Mouse (Mus musculus) G1E (cell line): ENCODE data around the gene Slc22a15. TPM values are rescaled to one million over a fixed set of nuclear protein-coding genes. Genes with fewer than 3 reads are reported as not detected.

Experiments used
- ATAC-seq: 2 replicates; pipeline ENCODE4 v1.8.0; 2016; ENCODE audit warnings: mild to moderate bottlenecking; ENCODE audit not compliant: insufficient number of reproducible peaks, poor library complexity, low FRiP score, severe bottlenecking; ENCODE audit errors: extremely low read depth
- DNase-seq: peaks from one replicate; pipeline ENCODE4 v3.0.0; 2012; ENCODE audit warnings: low spot score
- H3K27me3 ChIP-seq: 2 replicates; pipeline ENCODE4 v1.6.1; 2012; ENCODE audit warnings: mild to moderate bottlenecking, low read length, inconsistent platforms; ENCODE audit not compliant: insufficient read depth
- H3K36me3 ChIP-seq: replicated peaks from 2 replicates; pipeline ENCODE3; 2012; ENCODE audit warnings: mild to moderate bottlenecking, inconsistent platforms
- H3K4me1 ChIP-seq: 2 replicates; pipeline ENCODE4 v1.6.1; 2012; ENCODE audit warnings: low read depth, low read length, inconsistent platforms, mixed read lengths; ENCODE audit not compliant: insufficient read depth
- H3K4me3 ChIP-seq: 2 replicates; pipeline ENCODE4 v1.5.1; 2012; ENCODE audit warnings: low read depth, mild to moderate bottlenecking, inconsistent platforms, low read length, moderate library complexity, mixed read lengths
- H3K9me3 ChIP-seq: replicated peaks from 2 replicates; pipeline ENCODE4 v1.6.1; 2012; ENCODE audit warnings: inconsistent platforms
- CTCF ChIP-seq: IDR thresholded peaks from 2 replicates; pipeline ENCODE4 v1.5.1; 2012; ENCODE audit warnings: low read depth, low read length, inconsistent platforms, mixed read lengths
- GATA1 ChIP-seq: IDR thresholded peaks from 2 replicates; pipeline ENCODE4 v1.6.1; 2012; ENCODE audit warnings: borderline replicate concordance, low read length, inconsistent platforms, mixed read lengths
- GATA2 ChIP-seq: IDR thresholded peaks from 2 replicates; pipeline ENCODE4 v1.6.1; 2012; ENCODE audit warnings: low read depth, low read length, inconsistent platforms, borderline replicate concordance
- POLR2AphosphoS5 ChIP-seq: IDR thresholded peaks from 2 replicates; pipeline ENCODE4 v1.6.1; 2012; ENCODE audit warnings: low read depth, low read length, inconsistent platforms; ENCODE audit not compliant: insufficient replicate concordance
- TAL1 ChIP-seq: conservative IDR thresholded peaks from 2 replicates; pipeline ENCODE4 v1.6.1; 2012; ENCODE audit warnings: low read depth, low read length, inconsistent platforms, mixed read lengths
- polyA plus RNA-seq: library from polyadenylated mRNA; stranded (reverse); fragments of >175 nt; gene quantifications from 2 replicates; pipeline ENCODE4 v1.2.3, GENCODE M21; 2012
- total RNA-seq, 2 experiments: library from RNA; stranded (forward) in 1 of 2; stranded (reverse) in 1 of 2; fragments of 200-1000 nt in 1 of 2; fragments of >200 nt in 1 of 2; fragmentation: Nextera tagmentation in 1 of 2; gene quantifications; 2 replicates each; pipeline ENCODE4 v1.2.3; 2014 to 2017

Gene Slc22a15
- total RNA-seq (2014; fragmentation: Nextera tagmentation) (not detected in 2 replicates), total RNA-seq (2017) (0.06 and 0.33 TPM in 2 replicates), polyA plus RNA-seq (not detected in 2 replicates)

DNA sequence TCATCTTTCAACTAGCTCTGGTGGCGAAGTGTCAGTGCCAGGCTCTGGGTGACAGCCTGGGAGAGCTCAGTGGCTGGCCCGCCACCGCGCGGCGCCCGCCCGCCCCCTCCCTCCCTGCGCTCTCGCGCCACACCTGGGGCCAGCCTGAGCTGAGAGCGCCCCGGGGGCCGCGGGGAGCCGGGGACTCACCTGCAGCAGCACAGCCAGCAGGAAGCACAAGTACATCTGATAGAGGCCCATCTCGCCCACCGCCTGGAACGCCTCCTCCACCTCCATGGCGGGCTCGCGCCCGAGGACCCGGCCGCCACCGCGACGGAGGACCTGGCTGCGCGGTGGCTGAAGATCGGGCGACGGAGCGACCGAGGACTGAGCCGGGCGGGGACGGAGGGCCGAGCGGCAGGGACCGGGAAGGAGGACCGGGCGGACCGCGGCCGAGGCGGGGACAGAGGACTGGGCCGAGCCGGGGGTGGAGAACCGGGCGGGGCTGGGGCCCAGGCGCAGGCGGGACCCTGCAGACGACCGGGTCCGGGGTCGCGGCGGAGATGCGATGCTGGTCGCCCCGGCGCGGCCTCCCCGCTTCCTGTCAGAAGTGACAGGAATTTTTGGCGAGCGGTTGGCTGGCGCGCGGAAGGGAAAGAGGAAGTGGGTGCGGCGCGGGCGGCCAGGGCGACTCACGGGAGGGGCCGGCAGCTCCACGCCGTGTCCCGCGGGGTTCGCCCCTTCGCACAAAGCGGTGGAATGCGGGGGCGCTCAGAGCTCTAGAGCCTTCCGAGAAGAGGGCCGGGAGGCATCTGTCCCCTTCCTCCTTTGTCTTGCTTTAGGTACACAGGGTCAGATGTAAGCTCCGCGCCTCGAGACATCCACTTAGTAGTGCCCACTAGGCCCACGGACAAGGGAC, at the start of gene Slc22a15:
Slc22a15 (minus strand) TSS at position 611 of the 898 bp plus-strand sequence.
- H3K4me3 ChIP-seq: no peak within 1 kb of the TSS
- no peaks in the 10 kb centered on the region for H3K36me3 ChIP-seq
- ATAC-seq (no peak), DNase-seq (no peak)
- no peaks in the 10 kb centered on the region for H3K4me1 ChIP-seq
- no peaks in the 10 kb centered on the region for H3K27me3 ChIP-seq
- no peak for TF ChIP-seq GATA2
- TF ChIP-seq TAL1: no peak
- no peak for TF ChIP-seq GATA1
- no peak for TF ChIP-seq POLR2AphosphoS5
- no peak for TF ChIP-seq CTCF
- peaks cover 9% of the 10 kb centered on the region for H3K9me3 ChIP-seq

DNA sequence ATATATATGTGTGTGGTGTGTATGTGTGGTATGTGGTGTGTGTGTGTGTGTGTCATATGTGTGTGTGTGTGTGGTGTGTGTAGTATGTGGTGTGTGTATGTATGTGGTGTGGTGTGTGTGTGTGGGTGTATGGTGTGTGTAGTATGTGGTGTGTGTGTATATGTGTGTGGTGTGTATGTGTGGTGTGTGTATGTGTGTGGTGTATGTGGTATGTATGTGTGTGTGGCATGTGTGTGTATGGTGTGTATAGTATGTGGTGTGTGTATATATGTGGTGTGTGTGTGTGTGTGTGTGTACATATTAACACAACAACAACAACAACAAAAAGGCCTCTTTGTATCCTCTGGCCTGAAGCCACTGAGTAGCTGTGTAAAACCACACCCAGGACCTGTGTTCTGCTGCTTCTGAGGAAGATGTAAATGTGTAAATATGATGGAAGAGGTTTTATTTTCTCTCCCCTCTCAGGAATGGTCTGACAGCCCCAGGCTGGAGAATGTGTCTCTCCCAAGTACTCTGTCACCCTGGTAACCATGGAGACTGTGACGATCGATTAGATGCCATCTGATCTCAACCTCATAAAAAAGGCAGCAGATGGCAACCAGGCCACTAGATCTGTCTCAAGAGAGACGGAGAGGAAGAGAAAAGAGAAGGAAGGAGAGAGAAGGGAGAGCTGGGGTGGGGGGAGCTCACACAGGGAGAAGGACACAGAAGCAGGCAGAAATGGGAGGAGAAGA, 42.7 kb upstream of the Slc22a15 start:
- Histone ChIP-seq H3K4me3 (no peak overlapping the region), H3K4me1 (no peaks in the 10 kb centered on the region), H3K27me3 (no peaks in the 10 kb centered on the region; the same call in 1 of the 2 replicates), H3K9me3 (no peaks in the 10 kb centered on the region), H3K36me3 (no peaks in the 10 kb centered on the region)
- DNase-seq (no peak), ATAC-seq (no peak)
- TF ChIP-seq POLR2AphosphoS5: no peak
- no peak for TF ChIP-seq GATA1
- no peak for TF ChIP-seq TAL1
- TF ChIP-seq GATA2: no peak
- TF ChIP-seq CTCF: no peak

DNA sequence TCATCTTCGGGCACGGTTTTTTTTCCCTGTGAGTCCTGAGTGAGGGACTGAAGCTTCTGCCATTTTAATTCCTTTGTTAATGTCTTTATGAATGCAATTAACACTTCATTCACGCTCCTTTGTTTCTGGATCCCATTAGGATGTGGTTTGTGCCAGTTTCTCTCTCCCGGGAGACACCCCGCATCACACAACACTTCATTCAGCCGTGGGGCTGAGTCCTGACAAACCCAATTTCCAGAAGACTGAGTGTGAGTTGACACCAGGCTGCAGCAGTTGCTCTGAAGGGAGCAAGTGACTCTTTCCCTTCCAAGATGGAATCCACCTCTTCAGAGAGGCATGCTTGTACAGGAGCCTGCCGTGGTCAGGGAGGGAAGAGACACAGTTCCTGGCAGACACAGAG, 40.1 kb upstream of the Slc22a15 start:
- TF ChIP-seq GATA2 (no peak), TAL1 (no peak), CTCF (no peak), POLR2AphosphoS5 (no peak), GATA1 (no peak)
- H3K27me3 ChIP-seq: no peaks in the 10 kb centered on the region; the same call in none of the 2 replicates
- no peak overlapping the region for H3K4me3 ChIP-seq
- DNase-seq (no peak), ATAC-seq (no peak)
- H3K36me3 ChIP-seq: no peaks in the 10 kb centered on the region
- H3K4me1 ChIP-seq: no peaks in the 10 kb centered on the region
- no peaks in the 10 kb centered on the region for H3K9me3 ChIP-seq

DNA sequence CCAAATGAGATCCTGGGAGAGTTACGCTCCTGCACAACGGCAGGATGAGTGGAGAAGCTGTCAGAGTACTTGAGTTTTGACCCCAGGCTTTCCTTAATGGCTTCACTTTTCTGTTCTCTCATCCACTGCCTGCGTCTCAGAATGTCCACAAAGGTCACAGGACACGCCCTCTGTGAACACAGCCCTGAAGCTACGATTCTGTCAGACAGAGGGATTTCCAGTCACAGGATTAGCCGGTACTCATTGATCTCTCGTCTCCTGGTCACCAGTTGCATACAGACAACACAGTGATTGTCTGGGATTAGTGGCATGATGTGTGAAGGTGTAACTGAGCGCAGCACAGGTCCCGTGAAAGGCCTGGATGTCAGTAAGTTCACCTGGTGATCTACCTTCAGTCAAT, 39.2 kb upstream of the Slc22a15 start:
- ATAC-seq (no peak), DNase-seq (no peak)
- TF ChIP-seq TAL1 (no peak), GATA1 (no peak), POLR2AphosphoS5 (no peak), GATA2 (no peak), CTCF (no peak)
- no peaks in the 10 kb centered on the region; the same call in 1 of the 2 replicates for H3K27me3 ChIP-seq
- H3K9me3 ChIP-seq: no peaks in the 10 kb centered on the region
- H3K4me1 ChIP-seq: no peaks in the 10 kb centered on the region
- H3K36me3 ChIP-seq: no peaks in the 10 kb centered on the region
- H3K4me3 ChIP-seq: no peak overlapping the region

DNA sequence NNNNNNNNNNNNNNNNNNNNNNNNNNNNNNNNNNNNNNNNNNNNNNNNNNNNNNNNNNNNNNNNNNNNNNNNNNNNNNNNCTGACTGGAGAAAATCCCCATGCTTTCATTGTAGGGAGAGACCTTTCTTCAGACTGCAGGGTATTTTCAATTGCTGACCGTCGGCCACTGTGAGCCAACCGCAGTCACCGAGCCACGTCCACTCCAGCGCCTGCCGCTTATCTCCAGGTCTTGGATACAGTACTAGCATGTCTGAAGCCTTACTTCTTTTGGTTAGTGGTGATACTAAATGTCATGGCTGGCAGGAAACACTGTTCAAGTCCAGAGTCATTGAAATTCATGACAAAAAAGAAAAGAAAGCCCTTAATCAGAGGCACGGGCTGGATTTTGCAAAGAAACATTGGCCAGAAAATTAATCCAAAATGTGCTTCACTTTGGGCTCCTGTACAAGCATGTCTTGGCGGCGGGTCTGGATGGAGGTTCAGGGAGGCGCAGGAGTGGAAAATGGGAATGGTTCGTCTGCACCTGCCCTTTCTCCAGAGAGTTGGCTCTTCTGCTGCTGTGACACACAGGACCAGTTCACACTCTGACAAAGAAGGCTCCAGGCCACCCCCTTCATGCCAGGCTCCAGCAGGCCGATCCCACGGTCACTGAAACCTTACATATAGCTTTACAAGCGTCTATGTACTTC, 37.0 kb upstream of the Slc22a15 start:
- no peaks in the 10 kb centered on the region; the same call in 1 of the 2 replicates for H3K27me3 ChIP-seq

More for the DNA sequence above, 37.0 kb upstream of the Slc22a15 start:
- no peak for TF ChIP-seq GATA1
- TF ChIP-seq CTCF: no peak
- TF ChIP-seq TAL1: no peak
- no peak for TF ChIP-seq GATA2
- no peak for TF ChIP-seq POLR2AphosphoS5
- Histone ChIP-seq H3K4me3 (no peak overlapping the region), H3K9me3 (no peaks in the 10 kb centered on the region), H3K4me1 (no peaks in the 10 kb centered on the region), H3K36me3 (no peaks in the 10 kb centered on the region)
- DNase-seq (no peak), ATAC-seq (no peak)
